Mouse (Mus musculus): ENCODE results near the gene Rnf214.

DNA sequence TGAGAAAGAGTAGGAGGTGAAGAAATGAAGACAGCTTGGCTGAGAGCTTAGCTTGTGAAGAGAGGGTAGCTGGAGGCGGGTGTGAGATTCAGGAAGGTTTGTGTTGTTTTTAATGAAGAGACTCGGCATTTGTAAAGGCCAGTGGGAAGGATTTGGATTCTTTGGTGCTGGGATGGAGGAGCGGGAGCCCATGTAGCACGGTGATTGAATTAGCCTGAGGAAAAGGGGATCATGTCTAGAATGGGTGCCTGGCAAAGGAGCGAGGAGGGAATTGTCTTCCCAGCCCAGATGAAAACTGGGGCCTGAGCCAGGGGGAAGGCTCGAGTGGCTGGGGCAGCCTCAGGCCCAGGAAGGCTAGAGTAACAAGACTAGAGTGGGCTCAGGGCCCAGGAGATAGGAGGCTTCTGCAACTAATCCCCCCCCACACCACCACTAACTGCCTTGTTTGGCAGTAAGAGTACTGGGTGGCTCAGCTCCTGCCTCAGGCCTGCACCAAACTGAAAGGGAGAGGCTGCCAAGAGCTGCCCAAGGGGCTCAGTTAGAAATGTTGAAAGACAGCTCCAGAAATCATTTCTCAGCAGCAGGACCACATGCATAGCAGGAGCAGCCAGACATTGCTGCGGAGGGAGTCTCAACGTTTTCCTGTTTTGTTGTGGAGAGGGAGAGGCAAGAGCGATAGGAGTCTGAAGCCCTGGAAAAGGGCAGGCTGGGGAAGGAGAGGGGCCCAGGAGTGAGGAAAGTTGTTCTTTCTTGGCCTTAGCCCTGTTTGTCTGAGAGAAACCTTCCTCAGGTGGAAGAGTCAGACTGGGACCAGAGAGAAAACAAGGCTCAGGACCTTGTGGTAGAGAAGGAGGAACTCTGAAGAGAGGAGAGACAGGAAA is 56.9 kb downstream of the Rnf214 start:
- TF ChIP-seq CTCF (IDR thresholded peaks at IDR 0.05; ENCODE audit: insufficient read depth, low read length) (no peak), POLR2A (IDR thresholded peaks at IDR 0.05; ENCODE audit: borderline replicate concordance, extremely low read depth, low read depth, low read length) (no peak)
